ENCODE assay signal across 8 mouse cellular contexts in the genomic region with DNA sequence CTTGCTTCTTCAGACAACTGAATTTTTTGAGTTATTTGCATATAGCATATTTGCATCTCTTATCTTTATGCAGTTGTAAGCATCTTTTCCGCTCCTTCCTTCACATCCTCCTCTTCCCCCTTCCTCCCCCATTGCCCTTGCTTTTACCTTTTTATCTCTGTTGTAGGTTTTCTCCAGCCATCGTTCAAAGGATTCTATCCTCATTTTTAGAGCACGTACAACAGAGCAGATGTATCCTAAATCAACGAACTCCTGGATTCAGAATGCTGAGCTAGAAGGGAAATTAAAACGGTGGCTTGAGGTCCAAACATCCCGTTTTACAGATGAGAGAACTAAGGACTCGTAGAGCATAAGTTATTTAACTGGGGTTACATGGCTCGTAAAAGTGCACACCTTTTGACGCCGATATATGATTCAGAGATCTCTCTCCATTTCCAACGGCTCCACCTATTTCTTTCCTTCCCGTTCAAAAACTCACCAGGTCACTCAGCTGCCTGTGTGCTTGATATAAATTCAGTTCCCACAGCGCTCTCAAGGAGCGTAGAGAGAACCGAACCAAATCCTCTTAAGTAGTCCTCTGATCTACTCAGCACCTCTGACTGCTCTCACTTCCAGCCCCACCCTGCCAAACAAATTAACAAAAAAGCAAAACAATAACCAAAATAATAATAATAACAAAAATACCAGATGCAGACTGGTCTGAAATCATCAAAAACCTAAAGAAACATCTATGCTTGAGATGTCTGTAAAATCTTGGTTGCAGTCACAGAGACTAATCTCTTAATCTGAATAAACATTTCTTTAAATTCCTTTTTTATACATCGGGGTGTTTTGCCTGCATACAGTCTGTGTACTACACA. TPM values are rescaled to one million over a fixed set of nuclear protein-coding genes. Genes with fewer than 3 reads are reported as not detected.
DNase-seq lines count a peak whose midpoint lies in the region; ATAC-seq lines count a peak whose summit lies in the region.

No protein-coding gene starts in this region.

- WGBS in lung, embryonic 15.5 days = 16% methylated on average over 16 of the region's 16 CpGs
- 19% methylated on average over 16 of the region's 16 CpGs for WGBS in embryonic facial prominence, embryonic 10.5 days
- WGBS in intestine, embryonic 15.5 days = 21% methylated on average over 16 of the region's 16 CpGs
- WGBS in neural tube, embryonic 13.5 days = 21% methylated on average over 16 of the region's 16 CpGs

- H3K4me2 ChIP-seq in lung, embryonic 15.5 days = peak overlapping the region; percentile 68
- H3K4me2 ChIP-seq in intestine, embryonic 15.5 days (replicated peaks) = peak overlapping the region; percentile 60
- peak overlapping the region; percentile 67 for H3K4me2 ChIP-seq in neural tube, embryonic 13.5 days

- no peak for DNase-seq in lung, postnatal 4 days
- no peak for DNase-seq in embryonic facial prominence, embryonic 10.5 days (ENCODE audit: low spot score)
- DNase-seq in right cerebral cortex, adult 18-20 months = no peak
- DNase-seq in cerebellum, postnatal 4 days (ENCODE audit: low spot score in 2 of 2) = no peak
- no peak for DNase-seq in left cerebral cortex, adult 11 months (ENCODE audit: low spot score)

- H3K4me1 ChIP-seq in lung, embryonic 15.5 days = peaks cover 11% of the 10 kb centered on the region
- peaks cover 15% of the 10 kb centered on the region for H3K4me1 ChIP-seq in embryonic facial prominence, embryonic 10.5 days
- 0 out of 2 replicates have a peak, but pooled peaks cover 2% of the 10 kb centered on the region for H3K4me1 ChIP-seq in intestine, embryonic 15.5 days (replicated peaks)
- peaks cover 24% of the 10 kb centered on the region for H3K4me1 ChIP-seq in neural tube, embryonic 13.5 days (replicated peaks)

- H3K36me3 ChIP-seq in lung, embryonic 15.5 days = no peaks in the 10 kb centered on the region
- peaks cover 10% of the 10 kb centered on the region; the same call in 1 of the 2 replicates for H3K36me3 ChIP-seq in embryonic facial prominence, embryonic 10.5 days (replicated peaks)
- H3K36me3 ChIP-seq in intestine, embryonic 15.5 days = no peaks in the 10 kb centered on the region
- no peaks in the 10 kb centered on the region for H3K36me3 ChIP-seq in neural tube, embryonic 13.5 days

- H3K27me3 ChIP-seq in lung, embryonic 15.5 days = no peaks in the 10 kb centered on the region
- no peaks in the 10 kb centered on the region for H3K27me3 ChIP-seq in embryonic facial prominence, embryonic 10.5 days (replicated peaks; ENCODE audit: low read depth, poor library complexity, severe bottlenecking)
- no peaks in the 10 kb centered on the region for H3K27me3 ChIP-seq in intestine, embryonic 15.5 days (replicated peaks)
- no peaks in the 10 kb centered on the region for H3K27me3 ChIP-seq in neural tube, embryonic 13.5 days

- H3K4me3 ChIP-seq in lung, embryonic 15.5 days = peak overlapping the region; percentile 97
- peak overlapping the region; percentile 85 for H3K4me3 ChIP-seq in embryonic facial prominence, embryonic 10.5 days
- H3K4me3 ChIP-seq in intestine, embryonic 15.5 days (replicated peaks) = peak overlapping the region; percentile 99
- peak overlapping the region; percentile 97 for H3K4me3 ChIP-seq in neural tube, embryonic 13.5 days

- peak overlapping the region; percentile 99 for H3K9ac ChIP-seq in lung, embryonic 15.5 days
- H3K9ac ChIP-seq in intestine, embryonic 15.5 days = peak overlapping the region; percentile 6; the same call in 1 of the 2 replicates
- H3K9ac ChIP-seq in neural tube, embryonic 13.5 days = peak overlapping the region; percentile 100

- ATAC-seq in lung, embryonic 15.5 days (ENCODE audit: borderline replicate concordance, extremely low read depth, low FRiP score, low TSS enrichment) = no peak
- no peak for ATAC-seq in intestine, embryonic 15.5 days
- ATAC-seq in neural tube, embryonic 13.5 days (ENCODE audit: low read depth) = no peak

- H3K9me3 ChIP-seq in lung, embryonic 15.5 days = no peaks in the 10 kb centered on the region
- no peaks in the 10 kb centered on the region; the same call in 1 of the 2 replicates for H3K9me3 ChIP-seq in embryonic facial prominence, embryonic 10.5 days
- H3K9me3 ChIP-seq in intestine, embryonic 15.5 days = no peaks in the 10 kb centered on the region
- H3K9me3 ChIP-seq in neural tube, embryonic 13.5 days = no peaks in the 10 kb centered on the region

- H3K27ac ChIP-seq in lung, embryonic 15.5 days = peak overlapping the region; percentile 16; the same call in 1 of the 2 replicates
- H3K27ac ChIP-seq in embryonic facial prominence, embryonic 10.5 days (replicated peaks) = peak overlapping the region; percentile 98
- no peak overlapping the region for H3K27ac ChIP-seq in intestine, embryonic 15.5 days
- peak overlapping the region; percentile 97 for H3K27ac ChIP-seq in neural tube, embryonic 13.5 days (replicated peaks)

RNA-seq across cellular contexts. Expression of a gene that starts 2.2 kb away (rescaled TPM):
- 161 and 165 TPM in 2 replicates for polyA plus RNA-seq in lung, embryonic 15.5 days (2015; fragmentation: Nextera tagmentation; extraction: Ambion mirVana)
- 223 and 230 TPM in 2 replicates for polyA plus RNA-seq in embryonic facial prominence, embryonic 10.5 days (2016; fragmentation: Nextera tagmentation; extraction: Ambion mirVana)
- polyA plus RNA-seq in intestine, embryonic 15.5 days (2015; fragmentation: Nextera tagmentation; extraction: Ambion mirVana) = 112 and 129 TPM in 2 replicates
- 144 and 167 TPM in 2 replicates for polyA plus RNA-seq in neural tube, embryonic 13.5 days (2015; fragmentation: Nextera tagmentation; extraction: Ambion mirVana)

Comparison
In these comparisons a context has a peak if more than half of its experiments do, and no peak if none do; other contexts are left out.
1. H3K9ac ChIP-seq: peak in every context shown above with its lines; median percentile 100 in neural tube, embryonic 13.5 days; 99 in lung, embryonic 15.5 days; 6 in intestine, embryonic 15.5 days.